Comparison of ENCODE assay signal across 13 mouse cellular contexts in the genomic region with DNA sequence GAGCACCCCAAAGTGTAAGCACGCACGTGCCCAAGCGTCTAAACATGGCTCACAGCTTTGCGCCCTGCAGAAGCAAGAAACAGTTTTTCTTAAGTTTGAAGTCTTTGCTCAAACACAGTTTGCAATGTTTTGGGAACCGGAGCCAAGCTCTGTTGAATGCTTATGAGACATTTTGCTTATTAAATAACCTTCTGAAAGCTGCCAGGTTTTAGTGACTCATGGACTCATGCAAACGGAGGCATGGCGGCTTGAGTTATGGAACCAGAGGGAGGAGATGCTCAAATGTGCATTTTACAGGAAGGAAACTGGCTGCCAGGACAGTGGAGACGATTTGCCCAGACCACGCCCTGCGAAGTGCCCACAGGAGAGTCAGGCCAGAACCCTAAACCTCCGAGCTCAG.
DNase-seq lines count a peak whose midpoint lies in the region; ATAC-seq lines count a peak whose summit lies in the region.
"Had no signal": no experiment of that assay in that cellular context is flagged by ENCODE, and none has a peak within 500 bp of the region (broad histone marks: within the 10 kb centered on the region; RNA-seq: fewer than 3 reads in every experiment).

No protein-coding gene starts in this region.

- no peak for ATAC-seq in granulocyte monocyte progenitor cell, adult 5-6 weeks (replicated peaks; ENCODE audit: poor library complexity, severe bottlenecking)
- ATAC-seq: forebrain, embryonic 16.5 days; hindbrain, embryonic 16.5 days; midbrain, embryonic 13.5 days had no signal

- DNase-seq in frontal cortex, postnatal 36 days (ENCODE audit: low spot score in 2 of 2) = peak; percentile 7 to 20
- DNase-seq in frontal cortex, postnatal 10 days (ENCODE audit: low spot score in 2 of 2) = no peak
- DNase-seq in left cerebral cortex, postnatal 14 days (ENCODE audit: low spot score in 2 of 2) = peak; percentile 19 to 41
- DNase-seq in left cerebral cortex, postnatal 10 days (ENCODE audit: extremely low spot score in 1 of 2, low spot score in 2 of 2) = no peak
- peak; percentile 89 for DNase-seq in 3T3-L1 (ENCODE audit: low read depth, low spot score)
- DNase-seq in brain, adult 2 months (ENCODE audit: low read depth, low spot score) = peak; percentile 71
- DNase-seq in yolk sac, embryonic 10.5 days (ENCODE audit: low spot score) = no peak
- DNase-seq: retina, postnatal 1 day; thymus, postnatal 4 days had no signal

- intact Hi-C loops in left cerebral cortex, postnatal 14 days (cut with DNase I) = no loop called here
- intact Hi-C loops in left cerebral cortex, postnatal 10 days (cut with DNase I) = no loop called here

Comparison
In these comparisons a context has a peak if more than half of its experiments do, and no peak if none do; other contexts are left out.
1. DNase-seq: peak in frontal cortex, postnatal 36 days (2 of 2), left cerebral cortex, postnatal 14 days (2 of 2), 3T3-L1 (single experiment) and brain, adult 2 months (single experiment); none in frontal cortex, postnatal 10 days (0 of 2), left cerebral cortex, postnatal 10 days (0 of 2) and yolk sac, embryonic 10.5 days (single experiment).